Mouse (Mus musculus): ENCODE data around the gene Clasp2. TPM values are rescaled to one million over a fixed set of nuclear protein-coding genes. Genes with fewer than 3 reads are reported as not detected.
"Not testable (repeated sequence)": the region's sequence is repeated elsewhere in the genome, so short reads cannot be mapped to it uniquely, and the experiment has no call there.

Clasp2 gene
- polyA plus RNA-seq, 1 experiment from 2014 or later: 8.7 TPM

DNA sequence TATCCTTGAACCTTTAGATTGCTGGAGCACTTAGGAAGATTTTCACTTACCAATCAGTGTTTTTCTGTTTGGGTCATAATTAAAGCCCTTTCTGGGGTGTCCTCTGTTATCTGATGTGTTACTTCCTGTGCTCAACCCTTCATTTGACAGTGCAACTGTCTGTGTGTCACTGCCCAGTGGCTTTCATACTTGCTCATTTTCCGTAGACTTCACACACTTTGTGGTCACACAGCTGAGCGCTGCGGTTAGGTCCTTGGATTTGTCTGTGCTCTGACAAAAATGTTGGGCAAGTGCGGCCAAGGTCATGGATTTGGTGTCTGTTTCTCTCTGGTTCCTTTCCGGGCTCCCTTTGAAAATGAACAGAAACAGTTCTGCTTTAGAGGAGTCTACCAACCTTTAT lies 118.1 kb downstream of the Clasp2 start:
- Histone ChIP-seq H3K27me3 (ENCODE audit: control insufficient read depth, insufficient read depth, low read depth, low read length) (no peaks in the 10 kb centered on the region), H3K9me3 (replicated peaks; ENCODE audit: control insufficient read depth, low read length) (no peaks in the 10 kb centered on the region), H3K4me2 (ENCODE audit: low read depth, low read length) (no peak overlapping the region), H3K36me3 (ENCODE audit: control insufficient read depth, insufficient read depth) (peaks cover 2% of the 10 kb centered on the region; the same call in 1 of the 2 replicates), H3K27ac (ENCODE audit: low read length) (no peak overlapping the region), H3K4me1 (ENCODE audit: control insufficient read depth, low read depth, low read length) (peaks cover 18% of the 10 kb centered on the region), H3K4me3 (ENCODE audit: low read depth, low read length) (no peak overlapping the region), H3K9ac (ENCODE audit: low read depth, low read length) (no peak overlapping the region)
- ATAC-seq (ENCODE audit: low read depth): no peak
- 22% methylated on average over 5 of the region's 5 CpGs for WGBS (ENCODE audit: insufficient replicate concordance)

DNA sequence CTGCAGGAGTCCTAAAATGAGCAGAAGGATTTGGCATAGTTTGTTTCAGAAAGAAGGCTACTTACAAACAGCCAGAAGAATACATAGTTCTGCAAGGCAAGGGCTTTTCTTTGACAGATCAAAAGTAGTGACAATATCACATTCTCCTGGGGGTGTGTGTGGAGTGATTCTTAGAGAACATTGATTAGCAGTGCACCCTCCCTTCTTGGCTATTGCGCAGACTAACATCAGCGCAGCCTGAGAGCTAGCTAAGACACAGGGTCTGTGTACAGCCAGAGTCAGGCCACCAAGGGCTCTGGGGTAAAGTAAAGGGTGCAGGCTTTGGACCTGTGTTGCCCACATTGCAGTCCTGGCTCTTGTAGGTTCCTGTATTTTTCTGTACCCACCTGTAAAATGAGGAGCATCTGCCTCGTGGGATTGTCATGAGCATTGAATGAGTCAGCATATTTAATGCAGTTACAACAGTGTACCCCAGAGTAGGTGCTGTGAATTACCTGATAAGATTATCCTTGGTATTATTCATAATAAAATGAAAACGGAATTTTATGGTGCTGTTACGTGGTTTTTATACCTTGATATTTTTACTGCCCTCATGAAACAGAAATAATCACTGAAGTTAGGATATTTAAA lies 122.2 kb downstream of the Clasp2 start:
- Histone ChIP-seq H3K9me3 (replicated peaks; ENCODE audit: control insufficient read depth, low read length) (no peaks in the 10 kb centered on the region), H3K4me2 (ENCODE audit: low read depth, low read length) (no peak overlapping the region), H3K4me1 (ENCODE audit: control insufficient read depth, low read depth, low read length) (peaks cover 10% of the 10 kb centered on the region), H3K36me3 (ENCODE audit: control insufficient read depth, insufficient read depth) (peaks cover 1% of the 10 kb centered on the region), H3K4me3 (ENCODE audit: low read depth, low read length) (no peak overlapping the region), H3K27me3 (ENCODE audit: control insufficient read depth, insufficient read depth, low read depth, low read length) (no peaks in the 10 kb centered on the region), H3K27ac (ENCODE audit: low read length) (no peak overlapping the region), H3K9ac (ENCODE audit: low read depth, low read length) (no peak overlapping the region)
- 50% methylated on average over 5 of the region's 5 CpGs for WGBS (ENCODE audit: insufficient replicate concordance)
- peak; percentile 74 for ATAC-seq (ENCODE audit: low read depth)

DNA sequence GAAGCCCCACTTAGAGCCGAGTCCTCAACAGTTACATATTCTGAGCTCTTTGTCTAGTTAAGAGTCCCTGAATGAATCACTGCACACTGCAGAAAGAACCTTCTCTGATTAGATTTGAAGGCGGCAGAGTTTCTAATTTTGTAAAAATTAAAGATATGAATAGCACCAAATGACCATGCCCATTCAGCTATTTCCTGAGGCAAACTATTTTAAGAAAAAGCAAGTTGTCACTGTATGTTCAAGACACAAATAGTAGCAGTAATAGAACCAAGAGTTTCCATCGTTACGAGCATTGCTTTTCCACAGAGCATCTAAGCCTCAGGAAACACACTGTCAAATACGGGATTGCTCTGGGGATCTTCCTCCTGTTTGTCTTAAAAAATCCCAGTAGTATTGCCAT lies 126.7 kb downstream of the Clasp2 start:
- H3K27ac ChIP-seq (ENCODE audit: low read length): no peak overlapping the region
- WGBS (ENCODE audit: insufficient replicate concordance): 76% methylated on average over 5 of the region's 5 CpGs
- peaks cover 5% of the 10 kb centered on the region for H3K36me3 ChIP-seq (ENCODE audit: control insufficient read depth, insufficient read depth)
- H3K9ac ChIP-seq (ENCODE audit: low read depth, low read length): no peak overlapping the region
- no peaks in the 10 kb centered on the region for H3K27me3 ChIP-seq (ENCODE audit: control insufficient read depth, insufficient read depth, low read depth, low read length)
- no peak for ATAC-seq (ENCODE audit: low read depth)
- H3K4me2 ChIP-seq (ENCODE audit: low read depth, low read length): no peak overlapping the region
- H3K4me1 ChIP-seq (ENCODE audit: control insufficient read depth, low read depth, low read length): peaks cover 6% of the 10 kb centered on the region
- H3K4me3 ChIP-seq (ENCODE audit: low read depth, low read length): no peak overlapping the region
- no peaks in the 10 kb centered on the region for H3K9me3 ChIP-seq (replicated peaks; ENCODE audit: control insufficient read depth, low read length)

DNA sequence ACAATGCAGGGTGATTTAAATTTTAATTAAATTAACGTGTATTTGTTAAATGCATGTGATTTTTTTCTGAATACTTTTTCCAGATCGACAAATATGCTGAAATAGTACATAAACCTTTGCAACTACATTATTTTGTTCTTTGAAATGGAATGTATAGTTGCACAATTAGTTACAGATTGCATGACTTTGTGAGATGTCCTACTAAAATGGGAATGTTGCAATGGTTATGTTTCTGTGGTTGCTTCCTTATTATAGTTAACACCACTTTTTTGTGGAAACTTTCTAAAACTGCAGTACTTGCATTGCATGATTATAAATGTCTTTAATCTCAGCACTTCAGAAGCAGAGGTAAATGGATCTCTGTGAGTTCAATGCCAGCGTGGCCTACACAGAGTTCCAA lies 153.6 kb downstream of the Clasp2 start:
- H3K9ac ChIP-seq (ENCODE audit: low read depth, low read length): no peak overlapping the region
- no peak for ATAC-seq (ENCODE audit: low read depth)
- H3K36me3 ChIP-seq (ENCODE audit: control insufficient read depth, insufficient read depth): peaks cover 3% of the 10 kb centered on the region
- WGBS (ENCODE audit: insufficient replicate concordance): 81% methylated on average over 3 of the region's 3 CpGs
- no peak overlapping the region for H3K4me3 ChIP-seq (ENCODE audit: low read depth, low read length)
- no peaks in the 10 kb centered on the region for H3K9me3 ChIP-seq (replicated peaks; ENCODE audit: control insufficient read depth, low read length)
- H3K4me1 ChIP-seq (ENCODE audit: control insufficient read depth, low read depth, low read length): no peaks in the 10 kb centered on the region
- H3K27ac ChIP-seq (ENCODE audit: low read length): no peak overlapping the region
- no peaks in the 10 kb centered on the region for H3K27me3 ChIP-seq (ENCODE audit: control insufficient read depth, insufficient read depth, low read depth, low read length)
- no peak overlapping the region for H3K4me2 ChIP-seq (ENCODE audit: low read depth, low read length)

DNA sequence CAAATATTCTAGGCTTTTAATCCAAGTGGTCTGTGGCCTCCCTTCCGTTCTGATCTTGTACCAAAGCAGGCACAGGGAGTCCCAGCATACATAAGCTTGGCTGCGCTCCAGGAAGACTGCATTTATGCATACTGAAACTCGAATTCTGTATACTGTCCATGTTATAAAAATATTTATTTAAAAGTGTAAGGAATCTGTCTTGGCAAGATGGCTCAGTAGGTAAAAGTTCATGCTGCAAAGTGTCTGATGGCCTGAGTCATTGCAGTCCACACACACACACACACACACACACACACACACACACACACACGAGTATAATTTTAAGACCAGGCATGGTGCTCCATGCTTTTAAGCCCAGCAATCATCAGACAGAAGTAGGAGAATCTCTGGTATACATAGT lies 161.9 kb downstream of the Clasp2 start:
- Histone ChIP-seq H3K9ac (ENCODE audit: low read depth, low read length) (no peak overlapping the region), H3K36me3 (ENCODE audit: control insufficient read depth, insufficient read depth) (peaks cover 9% of the 10 kb centered on the region), H3K4me1 (ENCODE audit: control insufficient read depth, low read depth, low read length) (no peaks in the 10 kb centered on the region), H3K4me3 (ENCODE audit: low read depth, low read length) (no peak overlapping the region), H3K27ac (ENCODE audit: low read length) (no peak overlapping the region), H3K9me3 (replicated peaks; ENCODE audit: control insufficient read depth, low read length) (no peaks in the 10 kb centered on the region), H3K27me3 (ENCODE audit: control insufficient read depth, insufficient read depth, low read depth, low read length) (no peaks in the 10 kb centered on the region), H3K4me2 (ENCODE audit: low read depth, low read length) (no peak overlapping the region)
- 70% methylated on average over 4 of the region's 4 CpGs for WGBS (ENCODE audit: insufficient replicate concordance)
- no peak for ATAC-seq (ENCODE audit: low read depth)

DNA sequence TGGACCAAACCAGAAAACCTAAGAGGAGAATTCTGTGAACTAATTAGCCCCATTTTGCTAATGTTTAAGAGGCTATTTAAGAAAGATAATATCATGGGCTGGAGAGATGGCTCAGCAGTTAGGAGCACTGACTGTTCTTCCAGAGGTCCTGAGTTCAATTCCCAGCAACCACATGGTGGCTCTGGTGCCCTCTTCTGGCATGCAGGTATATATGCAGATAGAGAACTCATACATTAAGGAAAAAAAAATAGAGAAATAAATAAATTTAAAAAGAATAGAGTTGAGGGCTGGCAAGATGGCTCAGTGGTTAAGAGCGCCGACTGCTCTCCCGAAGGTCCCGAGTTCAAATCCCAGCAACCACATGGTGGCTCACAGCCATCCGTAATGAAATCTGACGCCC lies 163.0 kb downstream of the Clasp2 start:
- H3K36me3 ChIP-seq (ENCODE audit: control insufficient read depth, insufficient read depth): peaks cover 14% of the 10 kb centered on the region
- not testable (repeated sequence) for H3K4me1 ChIP-seq (ENCODE audit: control insufficient read depth, low read depth, low read length); H3K27me3 ChIP-seq (ENCODE audit: control insufficient read depth, insufficient read depth, low read depth, low read length); ATAC-seq (ENCODE audit: low read depth); H3K9me3 ChIP-seq (replicated peaks; ENCODE audit: control insufficient read depth, low read length); H3K4me2 ChIP-seq (ENCODE audit: low read depth, low read length); H3K9ac ChIP-seq (ENCODE audit: low read depth, low read length); H3K27ac ChIP-seq (ENCODE audit: low read length); H3K4me3 ChIP-seq (ENCODE audit: low read depth, low read length)
- 91% methylated on average over 6 of the region's 6 CpGs for WGBS (ENCODE audit: insufficient replicate concordance)

DNA sequence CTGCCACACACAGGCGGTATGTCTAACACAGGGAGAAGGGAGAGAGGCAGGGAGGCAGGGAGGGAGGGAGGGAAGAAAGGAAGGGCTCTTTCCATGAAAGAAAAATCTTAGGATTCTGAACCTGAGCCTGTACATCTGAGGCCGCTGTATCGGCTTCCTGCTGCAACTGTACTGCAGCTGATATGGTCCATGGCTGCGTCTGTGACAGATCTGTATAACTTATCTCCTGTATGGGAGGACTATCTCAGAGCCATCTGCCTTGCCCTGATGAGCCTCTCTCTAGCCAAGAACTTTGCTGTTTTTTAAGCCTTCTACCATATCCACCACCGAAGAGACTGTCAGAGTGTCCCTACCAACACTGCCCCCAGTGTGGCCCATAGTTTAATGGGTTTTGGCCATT lies 174.5 kb downstream of the Clasp2 start:
- H3K4me1 ChIP-seq (ENCODE audit: control insufficient read depth, low read depth, low read length): peaks cover 19% of the 10 kb centered on the region
- H3K36me3 ChIP-seq (ENCODE audit: control insufficient read depth, insufficient read depth): peaks cover 4% of the 10 kb centered on the region; the same call in 1 of the 2 replicates
- H3K9me3 ChIP-seq (replicated peaks; ENCODE audit: control insufficient read depth, low read length): no peaks in the 10 kb centered on the region
- H3K27ac ChIP-seq (ENCODE audit: low read length): peak overlapping the region; percentile 71
- 32% methylated on average over 5 of the region's 5 CpGs for WGBS (ENCODE audit: insufficient replicate concordance)
- H3K4me2 ChIP-seq (ENCODE audit: low read depth, low read length): peak overlapping the region; percentile 54
- H3K9ac ChIP-seq (ENCODE audit: low read depth, low read length): no peak overlapping the region
- ATAC-seq (ENCODE audit: low read depth): peak; percentile 99
- H3K4me3 ChIP-seq (ENCODE audit: low read depth, low read length): no peak overlapping the region
- H3K27me3 ChIP-seq (ENCODE audit: control insufficient read depth, insufficient read depth, low read depth, low read length): no peaks in the 10 kb centered on the region

DNA sequence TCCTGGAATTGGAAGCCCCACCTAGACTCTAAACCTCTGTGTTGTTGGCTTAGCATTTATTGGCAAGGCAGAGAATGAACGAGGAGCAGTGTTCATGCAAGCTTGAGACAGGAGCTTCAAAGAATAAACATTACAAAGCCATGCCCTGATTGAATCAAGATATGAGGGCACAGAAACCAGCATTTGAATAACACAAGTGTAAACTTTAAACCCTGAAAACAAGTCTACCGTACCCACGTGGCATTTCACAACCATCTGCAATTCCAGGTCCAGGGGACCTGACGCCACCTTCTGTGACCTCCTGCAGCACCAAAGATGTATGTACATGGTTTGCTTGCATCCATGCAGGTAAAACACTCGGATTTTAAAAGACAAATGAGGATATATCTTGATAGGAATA lies 181.4 kb downstream of the Clasp2 start:
- Histone ChIP-seq H3K4me2 (ENCODE audit: low read depth, low read length) (no peak overlapping the region), H3K4me1 (ENCODE audit: control insufficient read depth, low read depth, low read length) (no peaks in the 10 kb centered on the region), H3K9ac (ENCODE audit: low read depth, low read length) (no peak overlapping the region), H3K4me3 (ENCODE audit: low read depth, low read length) (no peak overlapping the region), H3K36me3 (ENCODE audit: control insufficient read depth, insufficient read depth) (peaks cover 3% of the 10 kb centered on the region; the same call in 1 of the 2 replicates), H3K9me3 (replicated peaks; ENCODE audit: control insufficient read depth, low read length) (no peaks in the 10 kb centered on the region), H3K27ac (ENCODE audit: low read length) (no peak overlapping the region), H3K27me3 (ENCODE audit: control insufficient read depth, insufficient read depth, low read depth, low read length) (no peaks in the 10 kb centered on the region)
- 79% methylated on average over 5 of the region's 5 CpGs for WGBS (ENCODE audit: insufficient replicate concordance)
- no peak for ATAC-seq (ENCODE audit: low read depth)

DNA sequence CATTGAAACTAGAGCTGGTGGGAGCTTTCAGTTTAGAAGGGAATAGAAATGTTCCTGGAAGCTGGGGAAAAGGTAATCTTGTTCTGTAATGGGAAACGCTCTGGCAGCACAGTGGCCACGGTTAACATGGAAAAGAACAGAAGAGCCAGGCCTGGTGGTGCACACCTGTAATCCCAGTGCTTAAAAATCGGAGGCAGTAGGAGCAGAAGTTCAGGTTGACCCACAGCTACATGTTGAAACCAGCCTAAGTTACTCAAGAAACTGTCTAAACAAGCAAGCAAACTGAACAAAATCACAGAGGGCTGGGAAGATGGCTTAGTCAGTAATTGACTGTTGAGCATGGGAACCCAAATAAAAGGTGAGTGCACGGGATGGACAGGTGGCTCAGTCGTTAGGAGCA lies 183.6 kb downstream of the Clasp2 start:
- no peaks in the 10 kb centered on the region for H3K27me3 ChIP-seq (ENCODE audit: control insufficient read depth, insufficient read depth, low read depth, low read length)

More for the DNA sequence above, 183.6 kb downstream of the Clasp2 start:
- H3K9ac ChIP-seq (ENCODE audit: low read depth, low read length): no peak overlapping the region
- H3K9me3 ChIP-seq (replicated peaks; ENCODE audit: control insufficient read depth, low read length): no peaks in the 10 kb centered on the region
- no peaks in the 10 kb centered on the region for H3K36me3 ChIP-seq (ENCODE audit: control insufficient read depth, insufficient read depth)
- H3K4me3 ChIP-seq (ENCODE audit: low read depth, low read length): no peak overlapping the region
- ATAC-seq (ENCODE audit: low read depth): no peak
- H3K4me1 ChIP-seq (ENCODE audit: control insufficient read depth, low read depth, low read length): peaks cover 4% of the 10 kb centered on the region
- H3K4me2 ChIP-seq (ENCODE audit: low read depth, low read length): no peak overlapping the region
- H3K27ac ChIP-seq (ENCODE audit: low read length): no peak overlapping the region
- 79% methylated on average over 5 of the region's 5 CpGs for WGBS (ENCODE audit: insufficient replicate concordance)

Measured in liver, embryonic 16.5 days (tissue).